Mouse (Mus musculus): ENCODE measurements at regions not wholly inside any gene's neighbourhood (a gene's known extent, or its start where the extent isn't known, plus 50 kb on each side); places are given as distances from the start of the nearest gene placed in this dataset.
A peak's percentile ranks its signal among the peaks of the same experiment; 100 is the strongest.

DNA sequence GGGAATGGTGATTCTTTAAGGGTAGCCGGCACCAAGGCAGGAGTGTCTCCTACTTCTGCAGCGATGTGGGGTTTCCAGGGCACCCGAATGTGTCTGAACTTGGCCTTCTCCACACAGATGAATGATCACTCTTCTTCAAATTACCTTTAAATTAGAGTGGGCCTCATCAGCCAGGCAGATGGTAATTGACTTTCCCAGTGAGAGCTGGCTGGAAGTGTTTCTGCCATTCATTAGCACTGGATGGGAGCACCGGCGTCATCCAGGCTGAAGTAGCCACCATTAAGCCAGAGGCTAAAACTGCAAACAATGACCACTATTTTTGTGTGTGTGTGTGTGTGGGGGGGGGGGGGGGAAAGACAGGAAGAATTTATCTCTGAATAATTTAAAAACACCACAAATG is 58.7 kb upstream of the Ubl3 start:
- no peak overlapping the region for H3K4me3 ChIP-seq (replicated peaks)
- 58% methylated on average over 5 of the region's 5 CpGs for WGBS
- no peak overlapping the region for H3K9ac ChIP-seq
- no peaks in the 10 kb centered on the region for H3K36me3 ChIP-seq (replicated peaks)
- H3K27ac ChIP-seq: no peak overlapping the region; the same call in 1 of the 2 replicates
- no peak for ATAC-seq (ENCODE audit: low FRiP score)
- H3K9me3 ChIP-seq: no peaks in the 10 kb centered on the region
- H3K4me1 ChIP-seq: peaks cover 28% of the 10 kb centered on the region
- H3K27me3 ChIP-seq: no peaks in the 10 kb centered on the region
- no peak overlapping the region for H3K4me2 ChIP-seq

DNA sequence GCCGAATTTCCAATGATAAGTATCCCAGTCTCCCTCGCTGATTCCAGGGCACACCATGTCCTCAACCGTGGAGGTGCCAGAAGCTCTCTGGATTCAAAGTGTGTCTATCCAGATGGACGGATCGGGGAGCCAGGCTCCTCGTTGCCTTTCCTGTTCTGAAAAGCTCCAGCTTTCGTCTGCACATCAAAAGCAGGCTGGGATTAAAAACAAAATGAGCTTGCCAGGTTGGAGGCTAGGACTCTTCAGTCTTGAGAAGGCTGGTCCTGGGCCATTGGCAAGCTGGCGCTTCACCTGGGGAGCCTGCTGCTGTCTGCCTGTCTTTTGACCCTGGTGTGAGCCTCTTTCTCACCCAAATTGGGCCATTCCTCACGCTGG is 56.9 kb upstream of the Ubl3 start:
- no peaks in the 10 kb centered on the region for H3K9me3 ChIP-seq
- no peak overlapping the region for H3K4me2 ChIP-seq
- H3K9ac ChIP-seq: no peak overlapping the region
- no peak for ATAC-seq (ENCODE audit: low FRiP score)
- no peak overlapping the region for H3K27ac ChIP-seq
- H3K27me3 ChIP-seq: no peaks in the 10 kb centered on the region
- no peak overlapping the region for H3K4me3 ChIP-seq (replicated peaks)
- 68% methylated on average over 9 of the region's 9 CpGs for WGBS
- no peaks in the 10 kb centered on the region for H3K36me3 ChIP-seq (replicated peaks)
- peaks cover 21% of the 10 kb centered on the region for H3K4me1 ChIP-seq

DNA sequence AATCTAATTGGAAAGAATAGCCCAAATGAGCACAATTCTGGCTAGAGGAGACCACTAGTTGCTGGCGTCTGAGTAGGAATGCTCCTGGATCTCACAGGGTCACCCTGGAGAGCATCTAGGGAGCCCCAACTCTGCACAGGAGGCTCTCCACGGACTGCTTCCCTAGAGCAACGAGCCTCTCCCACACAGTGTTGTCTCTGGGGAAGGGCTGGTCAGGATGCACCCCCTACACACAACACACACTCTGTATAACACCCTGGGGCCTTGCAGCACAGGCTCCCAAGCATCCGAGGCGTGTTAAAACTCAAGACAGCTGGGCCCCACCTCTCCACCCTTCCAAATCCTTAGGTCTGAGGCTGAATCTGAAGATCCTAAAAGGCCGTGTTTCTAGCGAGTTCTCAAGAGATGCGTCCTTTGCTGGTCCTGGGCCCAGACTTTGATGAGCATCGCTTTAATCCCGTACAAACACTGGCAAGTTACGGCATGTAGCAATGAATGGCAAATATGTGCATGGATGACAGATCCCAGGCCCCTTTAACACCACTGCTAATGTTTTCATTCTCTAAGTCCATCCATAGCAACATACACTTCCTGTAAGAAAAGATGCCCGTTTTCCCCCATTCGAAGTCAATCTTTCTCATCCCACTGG is 56.4 kb upstream of the Ubl3 start:
- no peak overlapping the region for H3K9ac ChIP-seq
- H3K27ac ChIP-seq: 0 out of 2 replicates have a peak overlapping the region, but pooled peaks have one; percentile 6
- WGBS: 72% methylated on average over 13 of the region's 13 CpGs
- no peaks in the 10 kb centered on the region for H3K9me3 ChIP-seq
- H3K36me3 ChIP-seq (replicated peaks): no peaks in the 10 kb centered on the region
- H3K4me2 ChIP-seq: no peak overlapping the region
- no peaks in the 10 kb centered on the region for H3K27me3 ChIP-seq
- H3K4me3 ChIP-seq (replicated peaks): no peak overlapping the region
- no peak for ATAC-seq (ENCODE audit: low FRiP score)
- H3K4me1 ChIP-seq: peaks cover 21% of the 10 kb centered on the region

DNA sequence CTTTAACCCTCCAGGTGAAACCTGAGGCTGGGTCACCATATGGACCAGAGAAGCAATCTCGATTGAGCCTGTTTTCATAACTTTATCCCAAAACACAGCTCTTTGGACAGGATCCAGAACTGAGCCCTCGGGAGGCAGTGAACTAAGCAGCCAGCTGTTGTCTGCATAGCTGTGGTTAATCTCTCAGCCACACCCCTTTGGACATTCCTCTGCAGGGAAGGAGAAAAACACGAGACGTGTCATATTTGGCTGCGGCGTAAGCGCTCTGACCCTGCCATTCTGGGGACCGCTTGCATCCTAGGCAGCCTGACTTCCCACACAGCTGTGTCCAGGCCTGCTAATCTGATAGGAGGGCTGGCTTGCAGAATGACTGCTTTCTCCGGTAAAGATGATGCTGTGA is 55.6 kb upstream of the Ubl3 start:
- peaks cover 21% of the 10 kb centered on the region for H3K4me1 ChIP-seq
- no peak overlapping the region for H3K4me3 ChIP-seq (replicated peaks)
- H3K9ac ChIP-seq: no peak overlapping the region
- H3K27ac ChIP-seq: no peak overlapping the region
- H3K36me3 ChIP-seq (replicated peaks): no peaks in the 10 kb centered on the region
- no peaks in the 10 kb centered on the region for H3K9me3 ChIP-seq
- no peak for ATAC-seq (ENCODE audit: low FRiP score)
- WGBS: 54% methylated on average over 9 of the region's 9 CpGs
- no peaks in the 10 kb centered on the region for H3K27me3 ChIP-seq
- no peak overlapping the region for H3K4me2 ChIP-seq

DNA sequence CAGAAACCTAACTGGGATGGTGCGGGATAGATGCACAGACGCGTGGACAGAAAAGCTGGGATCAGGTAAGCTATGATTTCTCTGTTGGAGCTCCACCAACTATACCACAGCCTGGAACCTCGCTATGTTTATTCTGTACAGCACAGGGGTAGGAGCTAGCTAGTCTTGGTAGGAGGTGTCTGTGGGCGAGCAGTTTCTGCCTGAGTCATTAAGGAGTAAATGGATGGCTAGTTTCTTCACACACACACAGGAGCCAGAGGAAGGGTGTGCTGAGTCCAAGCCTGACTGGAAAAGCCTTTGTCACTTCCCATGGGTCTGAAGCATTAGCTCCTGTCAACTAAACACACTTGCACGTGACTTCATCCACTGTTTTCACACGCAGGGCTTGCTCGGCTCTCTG is 53.1 kb upstream of the Ubl3 start:
- no peak for ATAC-seq (ENCODE audit: low FRiP score)
- Histone ChIP-seq H3K4me1 (peaks cover 18% of the 10 kb centered on the region), H3K27me3 (no peaks in the 10 kb centered on the region), H3K4me3 (replicated peaks) (no peak overlapping the region), H3K36me3 (replicated peaks) (no peaks in the 10 kb centered on the region), H3K9ac (no peak overlapping the region), H3K9me3 (no peaks in the 10 kb centered on the region), H3K27ac (no peak overlapping the region), H3K4me2 (no peak overlapping the region)
- 92% methylated on average over 8 of the region's 8 CpGs for WGBS

All from forebrain, embryonic 12.5 days (tissue).